Mouse (Mus musculus): ENCODE data around the gene Nphp3. TPM values are rescaled to one million over a fixed set of nuclear protein-coding genes. Genes with fewer than 3 reads are reported as not detected.

Gene Nphp3
- polyA plus RNA-seq, 1 experiment = 15.8 TPM

- no peak overlapping the region for H3K27ac ChIP-seq (ENCODE audit: insufficient read depth, low read length)
- no peak overlapping the region for H3K4me3 ChIP-seq (ENCODE audit: insufficient read depth, low read length)
- no peaks in the 10 kb centered on the region for H3K4me1 ChIP-seq (ENCODE audit: control insufficient read depth, insufficient read depth, low read length)
- TF ChIP-seq POLR2A (IDR thresholded peaks at IDR 0.05; ENCODE audit: low read depth, low read length) (no peak), CTCF (IDR thresholded peaks at IDR 0.05; ENCODE audit: borderline replicate concordance, insufficient read depth, low read length) (no peak)
Measured at GRCm38 (mm10) chr9:104034231-104034630, 31.9 kb downstream of the Nphp3 start.

- Histone ChIP-seq H3K27ac (ENCODE audit: insufficient read depth, low read length) (no peak overlapping the region), H3K4me3 (ENCODE audit: insufficient read depth, low read length) (no peak overlapping the region), H3K4me1 (ENCODE audit: control insufficient read depth, insufficient read depth, low read length) (no peaks in the 10 kb centered on the region)
- TF ChIP-seq POLR2A (IDR thresholded peaks at IDR 0.05; ENCODE audit: low read depth, low read length) (no peak), CTCF (IDR thresholded peaks at IDR 0.05; ENCODE audit: borderline replicate concordance, insufficient read depth, low read length) (no peak)
Measured at GRCm38 (mm10) chr9:104034718-104035117, 32.4 kb downstream of the Nphp3 start.

- Histone ChIP-seq H3K4me3 (ENCODE audit: insufficient read depth, low read length) (no peak overlapping the region), H3K27ac (ENCODE audit: insufficient read depth, low read length) (no peak overlapping the region), H3K4me1 (ENCODE audit: control insufficient read depth, insufficient read depth, low read length) (no peaks in the 10 kb centered on the region)
- TF ChIP-seq POLR2A (IDR thresholded peaks at IDR 0.05; ENCODE audit: low read depth, low read length) (no peak), CTCF (IDR thresholded peaks at IDR 0.05; ENCODE audit: borderline replicate concordance, insufficient read depth, low read length) (peak; percentile 78; the same call in 1 of the 2 replicates)
Measured at GRCm38 (mm10) chr9:104035261-104036015, 33.1 kb downstream of the Nphp3 start.

- TF ChIP-seq CTCF (IDR thresholded peaks at IDR 0.05; ENCODE audit: borderline replicate concordance, insufficient read depth, low read length) = no peak
- TF ChIP-seq POLR2A (IDR thresholded peaks at IDR 0.05; ENCODE audit: low read depth, low read length) = no peak
- Histone ChIP-seq H3K4me1 (ENCODE audit: control insufficient read depth, insufficient read depth, low read length) (no peaks in the 10 kb centered on the region), H3K4me3 (ENCODE audit: insufficient read depth, low read length) (no peak overlapping the region), H3K27ac (ENCODE audit: insufficient read depth, low read length) (no peak overlapping the region)
Measured at GRCm38 (mm10) chr9:104038266-104038665, 35.9 kb downstream of the Nphp3 start.

GRCm38 (mm10) chr9:104039031-104039695 is 36.8 kb downstream of the Nphp3 start:
- no peaks in the 10 kb centered on the region for H3K4me1 ChIP-seq (ENCODE audit: control insufficient read depth, insufficient read depth, low read length)
- no peak overlapping the region for H3K27ac ChIP-seq (ENCODE audit: insufficient read depth, low read length)
- H3K4me3 ChIP-seq (ENCODE audit: insufficient read depth, low read length) = no peak overlapping the region
- TF ChIP-seq POLR2A (IDR thresholded peaks at IDR 0.05; ENCODE audit: low read depth, low read length) (no peak), CTCF (IDR thresholded peaks at IDR 0.05; ENCODE audit: borderline replicate concordance, insufficient read depth, low read length) (no peak)

- no peak overlapping the region for H3K27ac ChIP-seq (ENCODE audit: insufficient read depth, low read length)
- H3K4me3 ChIP-seq (ENCODE audit: insufficient read depth, low read length) = no peak overlapping the region
- no peak for TF ChIP-seq CTCF (IDR thresholded peaks at IDR 0.05; ENCODE audit: borderline replicate concordance, insufficient read depth, low read length)
- H3K4me1 ChIP-seq (ENCODE audit: control insufficient read depth, insufficient read depth, low read length) = no peaks in the 10 kb centered on the region
Measured at GRCm38 (mm10) chr9:104039742-104040141, 37.4 kb downstream of the Nphp3 start.

- Histone ChIP-seq H3K27ac (ENCODE audit: insufficient read depth, low read length) (no peak within 1 kb of the TSS), H3K4me3 (ENCODE audit: insufficient read depth, low read length) (no peak within 1 kb of the TSS), H3K4me1 (ENCODE audit: control insufficient read depth, insufficient read depth, low read length) (no peaks in the 10 kb centered on the region)
- no peak for TF ChIP-seq POLR2A (IDR thresholded peaks at IDR 0.05; ENCODE audit: low read depth, low read length)
- TF ChIP-seq CTCF (IDR thresholded peaks at IDR 0.05; ENCODE audit: borderline replicate concordance, insufficient read depth, low read length) = no peak
Measured at GRCm38 (mm10) chr9:104040362-104040761, 38.0 kb downstream of the Nphp3 start, which contains the start of gene Gm28305. Gene Gm28305, plus strand, starts transcription at chr9:104040662.

GRCm38 (mm10) chr9:104043676-104044075 is 41.3 kb downstream of the Nphp3 start:
- Histone ChIP-seq H3K27ac (ENCODE audit: insufficient read depth, low read length) (no peak overlapping the region), H3K4me3 (ENCODE audit: insufficient read depth, low read length) (no peak overlapping the region), H3K4me1 (ENCODE audit: control insufficient read depth, insufficient read depth, low read length) (no peaks in the 10 kb centered on the region)
- TF ChIP-seq CTCF (IDR thresholded peaks at IDR 0.05; ENCODE audit: borderline replicate concordance, insufficient read depth, low read length) (no peak), POLR2A (IDR thresholded peaks at IDR 0.05; ENCODE audit: low read depth, low read length) (no peak)

GRCm38 (mm10) chr9:104051028-104051427 is 48.7 kb downstream of the Nphp3 start:
- no peak overlapping the region for H3K27ac ChIP-seq (ENCODE audit: insufficient read depth, low read length)
- no peak for TF ChIP-seq POLR2A (IDR thresholded peaks at IDR 0.05; ENCODE audit: low read depth, low read length)
- no peak for TF ChIP-seq CTCF (IDR thresholded peaks at IDR 0.05; ENCODE audit: borderline replicate concordance, insufficient read depth, low read length)
- no peak overlapping the region for H3K4me3 ChIP-seq (ENCODE audit: insufficient read depth, low read length)
- no peaks in the 10 kb centered on the region for H3K4me1 ChIP-seq (ENCODE audit: control insufficient read depth, insufficient read depth, low read length)

Data from embryonic fibroblast, embryonic 13.5 days (primary cell).